Mouse (Mus musculus): ENCODE results near the gene Klhl8.
"Not testable (repeated sequence)": the region's sequence is repeated elsewhere in the genome, so short reads cannot be mapped to it uniquely, and the experiment has no call there.

The Klhl8 gene

DNA sequence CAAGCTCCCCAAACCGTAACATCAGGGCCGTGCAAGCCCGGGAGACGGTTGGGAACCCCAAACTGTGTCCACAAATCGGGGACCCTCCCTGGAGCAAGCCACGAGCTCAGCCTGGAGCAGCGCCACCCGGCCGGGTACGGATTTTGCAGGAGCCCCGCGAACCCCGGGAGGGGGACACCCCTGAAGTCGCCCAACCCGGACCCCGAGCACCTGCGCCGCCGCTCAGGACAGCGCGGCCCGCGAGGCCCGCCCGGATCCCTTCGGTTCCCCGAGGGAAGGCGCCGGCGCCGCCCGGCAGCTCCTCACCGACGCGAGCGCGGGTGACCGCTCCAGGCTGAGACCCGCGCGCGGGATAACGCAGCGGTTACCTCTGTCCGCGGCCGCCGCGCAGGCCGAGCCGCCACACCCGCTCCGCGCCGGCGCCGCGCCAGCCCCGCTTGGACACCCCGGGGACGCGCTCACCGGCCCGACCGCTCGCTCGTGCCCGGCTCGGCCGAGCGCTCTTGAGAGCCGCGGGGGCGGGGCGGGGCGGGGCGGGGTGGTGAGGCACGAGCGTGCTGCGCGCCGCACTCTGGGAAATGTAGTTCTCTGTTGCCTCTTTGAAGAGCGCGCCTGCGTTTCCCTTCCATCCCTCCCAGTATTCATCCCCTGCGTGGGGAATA, at the start of gene Klhl8:
TSS of gene Klhl8 (minus strand) at position 512 of the 662 bp plus-strand sequence.
- peak; percentile 88 for DNase-seq (ENCODE audit: low read depth, low spot score)

DNA sequence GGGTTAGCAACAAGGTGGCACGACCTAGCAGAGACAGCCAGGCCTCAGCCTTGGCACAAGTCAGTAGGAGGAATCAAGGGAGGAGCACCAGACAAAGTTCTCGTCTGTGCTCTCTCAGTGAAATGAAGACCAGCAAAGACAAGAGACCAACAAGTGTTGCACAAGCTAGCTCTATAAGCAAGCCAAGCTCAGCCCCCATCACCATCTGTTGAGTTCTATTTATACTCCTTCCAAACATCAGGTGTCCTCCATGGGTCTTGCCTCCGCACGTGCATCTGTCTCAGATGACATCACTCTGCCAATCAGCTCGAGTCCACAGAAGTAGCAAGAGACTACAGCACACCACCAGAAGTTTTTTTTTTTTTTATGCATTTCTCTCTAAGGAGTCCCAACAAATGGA, 43.6 kb upstream of the Klhl8 start:
- peak; percentile 13 for DNase-seq (ENCODE audit: low read depth, low spot score)

DNA sequence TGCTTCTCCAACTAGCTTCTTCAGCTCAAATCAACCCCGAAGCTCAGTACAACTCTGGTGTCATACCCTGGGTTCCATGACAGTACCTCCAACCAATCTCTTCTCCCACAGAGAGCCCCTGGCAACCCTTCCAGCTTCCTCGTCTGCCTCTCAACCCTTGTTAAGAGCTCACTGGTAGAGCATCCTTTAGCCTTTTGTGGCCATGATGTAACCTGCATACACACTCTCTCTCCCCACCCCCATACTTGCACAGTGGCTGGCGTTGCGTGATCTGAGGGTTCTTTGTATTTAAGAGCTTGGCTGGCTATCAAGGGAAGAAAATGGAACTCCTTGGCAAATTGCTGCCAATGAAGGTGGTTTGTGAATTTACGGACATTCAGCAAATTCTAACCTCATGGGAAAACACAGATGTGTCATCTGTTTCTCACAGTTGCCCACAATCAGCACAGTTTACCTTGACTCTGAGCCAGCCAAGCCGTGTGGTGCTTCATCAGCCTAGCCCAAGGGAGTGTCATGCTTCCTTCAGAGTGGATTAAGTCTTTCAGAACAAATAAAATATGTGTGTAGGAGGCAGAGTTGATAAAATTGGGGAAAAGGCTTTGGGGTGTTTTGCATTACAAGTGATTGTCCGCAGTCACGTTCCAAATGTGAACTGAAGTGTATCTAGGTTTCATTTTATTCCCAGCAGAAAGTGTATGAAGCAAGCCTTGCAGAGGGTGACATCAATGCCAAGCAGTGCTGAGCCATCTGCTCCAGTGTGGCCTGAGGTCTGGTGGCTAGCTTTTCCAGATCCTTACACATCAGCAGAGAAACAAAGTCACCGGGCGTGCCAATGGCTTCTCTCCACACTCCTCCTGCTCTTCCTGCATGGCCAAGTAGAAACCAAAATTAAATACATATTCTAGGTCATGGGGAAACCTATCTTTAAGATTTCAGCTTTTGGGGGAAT, 42.4 kb upstream of the Klhl8 start:
- DNase-seq (ENCODE audit: low read depth, low spot score): no peak

DNA sequence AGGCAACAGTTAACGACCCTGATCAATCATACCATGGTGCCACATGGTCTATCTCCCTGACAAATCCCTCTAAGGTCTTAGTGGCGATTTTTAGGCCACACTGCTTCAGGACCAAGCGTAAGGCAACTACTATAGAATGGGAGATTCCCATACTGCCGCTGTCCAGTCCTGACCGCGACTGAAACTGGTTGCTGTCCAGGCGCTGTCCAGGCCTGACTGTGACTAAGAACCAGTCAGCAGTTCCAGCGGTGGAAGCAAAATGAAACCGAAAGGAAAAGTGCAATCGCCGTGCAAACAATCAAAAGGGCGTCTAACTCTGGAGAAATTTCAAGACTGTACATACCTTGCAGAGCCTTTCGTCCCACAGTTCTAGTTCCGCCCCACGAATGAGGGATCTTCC, 39.1 kb upstream of the Klhl8 start:
- not testable (repeated sequence) for DNase-seq (ENCODE audit: low read depth, low spot score)

DNA sequence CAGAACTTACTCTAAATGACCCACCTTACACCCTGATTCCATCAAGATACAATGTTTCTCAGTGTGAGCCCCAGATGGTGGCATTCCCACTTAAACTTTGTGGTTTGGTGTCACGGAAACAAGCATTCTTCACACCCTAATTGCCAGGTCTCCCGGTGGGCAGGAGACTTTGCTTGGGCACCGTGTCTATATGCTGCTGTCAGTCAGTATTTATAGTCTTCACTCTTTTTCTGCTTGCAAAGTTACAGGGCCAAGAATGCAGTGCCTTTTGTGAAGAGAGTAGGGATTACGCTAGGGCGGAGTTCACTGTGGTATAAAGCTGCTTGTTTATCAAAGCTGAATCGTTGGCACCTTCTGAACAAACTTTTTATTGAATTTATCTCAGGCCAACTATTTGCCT, 32.1 kb upstream of the Klhl8 start:
- no peak for DNase-seq (ENCODE audit: low read depth, low spot score)

DNA sequence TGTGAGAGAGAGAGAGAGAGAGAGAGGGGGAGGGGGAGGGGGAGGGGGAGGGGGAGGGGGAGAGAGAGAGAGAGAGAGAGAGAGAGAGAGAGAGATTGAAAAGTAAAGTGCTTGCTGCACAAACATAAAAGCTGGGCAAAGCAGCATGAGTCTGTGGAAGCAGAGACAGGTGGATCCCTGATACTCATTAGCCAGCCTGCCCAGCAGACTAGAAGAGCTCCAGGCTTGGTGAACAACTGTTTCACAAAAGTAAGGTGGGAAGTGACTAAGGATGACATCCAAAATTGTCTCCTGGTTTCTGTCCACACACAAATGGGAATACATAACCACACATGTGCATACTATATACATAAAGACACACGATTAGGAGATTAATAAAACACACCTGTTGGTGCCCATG, 28.8 kb upstream of the Klhl8 start:
- DNase-seq (ENCODE audit: low read depth, low spot score): no peak

DNA sequence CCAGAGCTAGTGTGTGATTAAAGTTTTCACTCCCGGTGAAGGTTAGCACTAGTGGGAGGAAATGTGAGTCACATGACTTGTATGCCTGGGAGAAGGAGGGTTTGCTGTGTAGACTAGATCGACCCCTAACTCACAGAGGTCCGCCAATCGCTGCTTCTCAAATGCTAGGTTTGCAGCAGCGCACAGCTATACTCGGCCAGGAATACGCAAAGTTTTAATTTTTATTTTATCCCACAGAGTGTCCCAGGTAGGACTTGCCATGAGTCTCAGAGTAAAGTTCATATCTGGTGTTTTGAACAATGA, 28.2 kb upstream of the Klhl8 start:
- DNase-seq (ENCODE audit: low read depth, low spot score): no peak

DNA sequence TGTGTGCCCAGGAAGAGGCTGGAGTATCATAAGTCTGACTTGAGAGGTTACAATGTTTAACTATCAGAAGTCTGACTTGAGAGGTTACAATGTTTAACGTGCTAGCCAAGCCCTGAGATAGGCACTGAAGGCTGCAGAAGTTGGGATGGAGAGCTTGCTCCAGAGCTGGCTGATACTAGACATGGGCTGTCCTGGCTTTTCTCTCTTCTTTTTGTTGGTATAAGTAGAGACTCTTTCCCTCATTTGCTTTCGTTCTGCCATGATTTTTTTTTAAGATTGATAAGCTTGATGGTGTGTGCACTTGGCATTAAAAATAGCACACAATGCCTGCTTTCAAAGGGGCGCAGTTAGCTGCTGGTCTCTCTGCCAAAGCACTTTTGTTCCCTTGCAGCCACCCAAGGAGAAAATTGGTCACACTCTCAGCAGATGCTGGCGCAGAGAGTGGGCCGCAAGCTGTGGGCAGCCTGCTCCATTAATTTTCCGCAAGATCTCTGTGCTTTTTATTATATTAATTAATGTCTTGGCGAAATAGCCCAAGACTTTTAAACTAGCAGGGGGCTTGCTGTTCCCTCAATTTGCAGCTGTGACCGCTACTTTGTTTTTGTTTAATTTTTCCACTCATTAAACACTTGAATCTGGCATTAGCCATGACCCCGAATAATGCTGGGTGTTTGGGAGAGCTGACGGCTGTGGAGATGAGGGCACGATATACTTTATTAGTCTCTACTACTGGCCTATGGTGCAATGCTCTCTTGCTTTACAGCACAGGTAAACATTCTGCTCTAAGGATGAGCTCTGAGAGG, 27.7 kb upstream of the Klhl8 start:
- DNase-seq (ENCODE audit: low read depth, low spot score): no peak

DNA sequence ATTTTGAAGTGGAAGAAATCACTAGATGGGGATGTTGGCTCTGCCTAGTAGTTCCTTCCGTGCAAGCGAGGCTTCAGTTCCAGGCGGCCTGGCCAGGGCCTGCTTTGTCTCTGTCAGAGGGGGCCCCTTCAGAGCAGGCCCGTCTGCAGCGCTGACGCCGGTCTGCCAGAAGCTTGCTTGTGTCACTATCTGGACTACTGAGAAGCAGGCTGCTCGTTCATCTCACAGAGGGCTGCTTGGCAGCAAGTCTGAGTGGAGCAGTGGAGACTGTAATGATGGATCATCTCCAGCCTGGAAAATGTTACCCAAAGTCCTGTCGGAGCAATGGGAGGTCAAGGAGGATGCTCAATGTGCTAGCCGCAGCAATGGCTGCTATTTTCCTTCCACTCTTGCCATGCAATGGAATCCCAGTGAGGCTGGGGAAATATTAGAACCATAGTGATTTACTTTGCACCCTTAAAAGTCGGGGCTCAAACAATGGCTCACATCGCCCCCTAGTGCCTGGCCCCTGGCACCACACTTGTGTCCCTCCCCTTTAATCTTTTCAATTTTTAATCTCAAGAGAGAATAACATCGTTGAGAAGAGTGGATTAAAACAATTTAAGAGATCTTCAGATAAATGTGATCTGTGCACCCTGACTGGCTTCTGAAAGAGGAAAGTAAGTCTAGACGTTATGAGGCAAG, 26.0 kb upstream of the Klhl8 start:
- DNase-seq (ENCODE audit: low read depth, low spot score): peak; percentile 43

DNA sequence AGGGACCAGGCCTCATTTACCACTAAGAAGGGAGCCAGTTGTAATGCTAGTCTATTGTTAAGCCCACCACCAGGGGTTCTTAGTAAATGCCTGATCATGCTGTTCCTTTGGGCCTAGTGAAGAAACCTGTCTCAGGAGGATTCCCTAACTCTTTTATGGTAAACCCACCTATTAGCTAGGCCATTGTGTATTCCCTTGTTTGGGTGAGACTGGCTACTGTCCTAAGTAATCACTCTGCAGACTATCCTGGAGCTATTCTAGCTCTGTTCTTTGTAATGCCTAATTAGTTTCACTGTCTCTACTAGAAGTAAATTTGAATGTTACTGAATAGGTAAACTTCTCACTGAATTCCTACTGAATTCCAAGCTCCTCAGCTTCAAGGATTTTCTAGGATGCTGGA, 20.9 kb upstream of the Klhl8 start:
- DNase-seq (ENCODE audit: low read depth, low spot score): not testable (repeated sequence)

DNA sequence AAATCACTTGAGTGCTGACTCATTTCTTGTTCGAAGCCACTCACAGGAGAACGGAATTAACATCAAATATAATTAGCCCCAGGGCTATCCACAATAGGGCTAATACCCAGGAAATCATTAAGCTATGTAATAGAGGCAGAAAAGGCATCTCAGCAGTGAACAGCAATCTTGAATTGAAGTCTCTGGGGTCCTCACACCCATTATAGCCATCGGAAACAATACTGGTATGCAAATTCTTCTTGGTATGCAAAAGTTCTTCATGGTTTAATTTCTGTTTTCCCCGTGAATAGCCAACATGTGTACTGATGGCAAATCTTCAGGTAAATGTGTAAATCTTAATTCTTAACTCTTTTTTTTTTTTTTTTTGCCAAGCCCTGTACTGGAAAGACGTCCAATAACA, 19.5 kb upstream of the Klhl8 start:
- DNase-seq (ENCODE audit: low read depth, low spot score): no peak

DNA sequence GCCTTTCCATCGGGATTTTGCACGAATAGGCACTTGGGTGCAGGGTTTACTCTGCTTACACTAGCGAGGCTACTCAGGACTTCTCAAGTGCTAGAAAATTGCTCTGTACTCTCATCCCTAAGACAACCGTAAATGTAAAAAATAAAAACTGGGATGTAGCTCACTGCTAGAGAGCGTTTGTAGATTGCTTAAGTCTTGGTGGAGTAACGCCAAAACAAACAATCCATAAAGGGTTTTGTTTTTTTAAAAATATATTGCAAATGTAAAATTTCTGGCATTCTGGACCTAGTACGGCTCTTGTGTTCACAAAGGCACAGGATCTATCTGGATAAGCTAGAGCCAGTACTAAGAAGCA, 17.1 kb upstream of the Klhl8 start:
- no peak for DNase-seq (ENCODE audit: low read depth, low spot score)

DNA sequence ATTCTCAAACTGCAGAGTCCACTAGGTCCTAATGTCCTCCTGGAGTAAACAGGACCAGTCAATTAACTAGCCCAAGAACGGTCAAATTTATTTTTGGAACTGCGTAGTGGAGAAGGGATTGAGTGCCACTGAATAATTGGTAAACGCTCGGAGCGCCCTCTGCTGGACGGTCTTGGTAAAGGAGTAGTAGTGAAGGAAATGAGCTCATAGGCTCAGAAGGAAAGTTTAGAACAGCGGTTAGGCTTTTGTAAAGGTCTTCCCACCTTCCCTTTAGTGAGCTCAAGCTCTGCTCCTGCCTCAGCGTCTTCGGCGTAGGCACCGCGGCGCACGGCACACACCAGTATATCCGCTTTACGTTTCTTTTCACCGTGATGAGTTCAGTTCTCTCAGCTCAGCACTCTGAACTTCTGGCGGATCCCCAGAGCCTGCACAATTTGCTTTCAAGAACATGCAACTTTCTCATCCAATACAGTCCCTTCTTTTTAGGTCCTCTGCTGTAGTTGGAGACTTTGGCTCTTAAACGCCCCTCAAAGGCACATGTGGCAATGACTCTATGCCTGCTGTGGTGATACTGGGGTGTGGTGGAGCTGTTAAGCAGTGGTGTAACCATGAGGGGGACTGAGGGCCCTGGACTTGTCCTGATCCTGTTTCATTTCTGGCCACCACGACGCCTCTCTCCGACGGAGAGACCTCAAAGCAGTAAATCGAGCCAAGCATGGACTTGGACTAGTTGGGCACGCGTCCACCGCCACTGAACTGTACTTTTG, 16.6 kb upstream of the Klhl8 start:
- peak; percentile 85 for DNase-seq (ENCODE audit: low read depth, low spot score)

DNA sequence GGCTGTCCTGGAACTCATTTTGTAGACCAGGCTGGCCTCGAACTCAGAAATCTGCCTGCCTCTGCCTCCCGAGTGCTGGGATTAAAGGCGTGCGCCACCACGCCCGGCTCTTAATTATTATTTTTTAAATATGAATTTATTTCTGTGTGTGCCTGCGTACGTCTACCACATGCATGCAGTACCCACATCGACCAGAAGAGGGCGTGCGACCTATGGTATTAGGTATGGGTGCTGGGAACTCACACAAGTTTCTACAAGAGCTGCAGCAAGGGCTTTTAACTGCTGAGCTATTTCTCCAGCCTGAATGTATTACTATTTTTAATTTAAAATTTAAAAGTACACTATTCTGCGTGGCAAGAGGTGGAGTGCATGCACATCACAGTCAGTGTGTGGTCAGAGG, 15.3 kb upstream of the Klhl8 start:
- peak; percentile 79 for DNase-seq (ENCODE audit: low read depth, low spot score)

DNA sequence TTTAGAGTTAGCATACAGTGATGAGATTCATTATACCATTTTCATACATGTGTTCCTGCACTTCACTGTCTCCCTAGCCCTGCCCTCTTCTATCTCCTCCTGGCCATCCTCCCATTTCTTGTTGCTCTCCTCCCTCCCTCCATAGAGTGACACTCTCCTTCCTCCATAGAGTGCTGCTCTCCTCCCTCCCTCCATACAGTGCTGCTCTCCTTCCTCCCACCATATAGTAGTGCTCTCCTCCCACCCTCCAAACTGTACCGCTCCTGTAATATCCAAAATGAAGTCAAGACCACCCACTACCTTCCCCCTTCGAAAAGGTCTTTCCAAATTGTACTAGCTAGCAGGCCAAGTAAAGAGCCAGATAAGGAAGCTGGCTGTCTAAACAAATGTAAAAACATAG, 12.7 kb upstream of the Klhl8 start:
- DNase-seq (ENCODE audit: low read depth, low spot score): no peak

DNA sequence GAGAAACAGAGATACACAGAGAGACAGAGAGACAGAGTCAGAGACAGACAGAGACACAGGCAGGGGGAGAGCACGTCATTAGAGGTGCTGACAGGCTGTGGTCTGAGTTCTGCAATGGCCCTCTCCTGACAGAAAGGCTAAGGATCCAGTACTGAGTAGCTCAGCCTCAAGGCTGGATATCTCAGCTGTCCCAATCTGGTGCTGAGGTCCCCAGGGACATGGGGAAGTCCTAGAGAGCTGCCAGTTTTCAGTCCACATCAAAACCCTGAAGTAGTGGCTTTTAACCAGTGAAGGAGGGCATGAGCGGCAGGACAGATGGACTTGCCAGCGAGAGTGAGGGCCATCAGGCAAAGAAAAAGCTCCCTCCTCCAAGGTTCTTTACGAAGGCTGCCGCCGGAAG, 12.0 kb upstream of the Klhl8 start:
- DNase-seq (ENCODE audit: low read depth, low spot score): no peak

DNA sequence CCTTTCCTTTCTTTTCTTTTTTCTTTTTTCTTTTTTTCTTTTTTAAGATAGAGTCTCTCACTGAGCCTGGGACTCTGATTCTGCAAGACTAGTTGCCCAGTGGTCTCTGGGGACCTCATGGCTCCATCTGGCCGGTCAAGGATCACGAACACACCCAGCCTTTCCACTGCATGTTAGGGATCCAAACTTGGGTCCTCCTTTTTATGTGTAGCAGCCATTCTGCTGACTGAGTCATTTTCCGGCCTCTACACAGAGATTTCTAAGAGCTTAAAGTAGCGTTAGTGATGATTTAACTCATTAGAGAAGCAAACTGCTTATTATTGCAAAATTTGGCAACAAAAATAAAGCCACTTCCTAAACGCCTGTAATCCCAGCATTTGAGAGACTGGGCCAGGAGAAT, 11.4 kb upstream of the Klhl8 start:
- DNase-seq (ENCODE audit: low read depth, low spot score): no peak

DNA sequence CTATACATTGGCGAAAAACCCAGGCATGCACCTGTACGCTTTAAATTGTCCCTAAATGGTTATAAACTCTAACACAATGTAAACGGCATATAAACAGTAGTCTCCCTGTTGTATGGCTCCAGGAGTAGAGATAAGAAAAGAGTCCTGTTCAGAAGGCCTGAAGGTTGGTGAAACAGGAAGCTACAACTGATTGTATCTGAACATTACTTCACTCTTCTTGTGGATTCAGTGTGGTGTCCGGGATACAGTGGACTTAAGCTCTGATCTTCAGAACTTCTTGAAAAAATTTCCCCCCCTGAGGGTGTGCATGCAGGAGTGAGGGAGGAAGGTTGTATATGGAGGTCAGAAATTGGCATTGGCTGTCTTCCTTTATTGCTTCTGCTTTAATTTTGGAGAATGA, 8.4 kb upstream of the Klhl8 start:
- DNase-seq (ENCODE audit: low read depth, low spot score): no peak

DNA sequence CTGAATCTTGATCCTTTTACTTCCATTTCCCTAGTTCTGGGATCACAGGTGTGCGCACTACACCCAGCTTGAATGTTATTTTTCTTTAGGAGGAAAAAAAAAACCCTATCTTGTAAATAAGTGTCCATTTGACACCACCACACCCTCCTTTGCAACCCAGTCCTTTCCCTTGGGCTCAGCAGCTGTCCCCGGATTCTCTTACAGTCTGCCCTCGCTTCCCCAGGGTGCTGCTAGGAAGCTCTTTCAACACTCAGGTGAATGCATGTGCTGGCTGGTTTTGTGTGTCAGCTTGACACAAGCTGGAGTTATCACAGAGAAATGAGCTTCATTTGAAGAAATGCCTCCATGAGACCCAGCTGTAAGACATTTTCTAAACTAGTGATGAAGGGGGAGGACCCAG, 7.2 kb upstream of the Klhl8 start:
- DNase-seq (ENCODE audit: low read depth, low spot score): no peak

DNA sequence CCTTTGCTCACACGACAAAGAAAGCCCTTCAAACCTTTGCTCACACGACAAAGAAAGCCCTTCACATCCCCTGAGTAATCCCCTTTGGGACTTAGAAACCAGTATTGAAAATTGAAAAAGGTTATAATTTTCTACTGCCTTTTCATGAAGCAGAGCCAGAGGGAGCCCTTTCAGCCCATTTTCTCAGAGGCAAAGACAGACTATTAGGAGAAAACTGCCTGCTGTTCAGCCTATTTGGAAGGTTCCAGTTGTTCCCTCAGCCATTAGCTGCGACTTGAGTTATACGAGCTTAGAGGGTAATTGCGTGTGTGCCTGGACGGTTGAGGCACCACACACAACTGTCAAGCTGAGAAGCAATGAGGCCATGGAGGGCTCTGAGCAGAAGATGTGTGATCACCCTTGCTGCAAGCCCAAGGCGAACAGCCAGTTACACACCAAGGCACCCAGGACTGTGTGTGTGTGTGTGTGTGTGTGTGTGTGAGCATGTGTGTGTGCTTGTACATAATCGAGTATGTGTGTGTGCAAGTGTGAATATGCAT, 6.4 kb upstream of the Klhl8 start:
- DNase-seq (ENCODE audit: low read depth, low spot score): no peak

All from A20 (cell line).